Mouse (Mus musculus): ENCODE measurements around the gene Cbx5. TPM values are rescaled to one million over a fixed set of nuclear protein-coding genes. Genes with fewer than 3 reads are reported as not detected.
"Not testable (repeated sequence)": the region's sequence is repeated elsewhere in the genome, so short reads cannot be mapped to it uniquely, and the experiment has no call there.

Gene Cbx5
- total RNA-seq (2021) (10 to 100 TPM; 76.3 to 80.2 TPM), polyA plus RNA-seq (2012; rRNA removed) (4.4 and 4.7 TPM in 2 replicates)
- long read RNA-seq, full-length matches to known transcripts, result 10 of 17 reads
- long read RNA-seq, partial matches to known transcripts, result 0 of 17 reads
- long read RNA-seq, other reads (novel, unspliced or antisense), result 7 of 17 reads

DNA sequence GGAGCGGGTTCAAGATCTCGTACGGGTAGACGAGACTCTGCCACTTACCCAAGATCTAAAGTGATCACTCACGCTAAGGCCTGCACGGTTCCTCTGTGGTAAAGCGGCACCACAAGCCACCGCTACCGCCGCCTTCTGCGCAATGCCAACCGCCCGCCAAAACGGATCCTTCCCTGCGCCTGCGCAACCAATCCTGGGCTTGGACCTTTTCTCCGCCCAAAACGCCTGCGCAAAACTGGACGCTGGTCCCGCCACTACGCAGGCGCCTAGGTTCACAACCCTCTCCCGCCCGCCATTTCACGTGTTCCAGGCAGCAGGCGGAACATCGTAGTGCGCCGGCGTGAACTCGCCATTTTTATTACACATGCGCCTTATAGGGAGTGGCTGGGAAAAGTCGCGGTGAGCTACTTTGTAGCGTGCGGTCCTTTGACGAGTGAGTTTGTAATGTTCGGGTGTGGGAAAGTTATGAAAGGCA, at the start of gene Cbx5:
Gene Cbx5 (minus strand): TSS at position 132 of the 475 bp plus-strand sequence.
- peak; percentile 99 for DNase-seq

DNA sequence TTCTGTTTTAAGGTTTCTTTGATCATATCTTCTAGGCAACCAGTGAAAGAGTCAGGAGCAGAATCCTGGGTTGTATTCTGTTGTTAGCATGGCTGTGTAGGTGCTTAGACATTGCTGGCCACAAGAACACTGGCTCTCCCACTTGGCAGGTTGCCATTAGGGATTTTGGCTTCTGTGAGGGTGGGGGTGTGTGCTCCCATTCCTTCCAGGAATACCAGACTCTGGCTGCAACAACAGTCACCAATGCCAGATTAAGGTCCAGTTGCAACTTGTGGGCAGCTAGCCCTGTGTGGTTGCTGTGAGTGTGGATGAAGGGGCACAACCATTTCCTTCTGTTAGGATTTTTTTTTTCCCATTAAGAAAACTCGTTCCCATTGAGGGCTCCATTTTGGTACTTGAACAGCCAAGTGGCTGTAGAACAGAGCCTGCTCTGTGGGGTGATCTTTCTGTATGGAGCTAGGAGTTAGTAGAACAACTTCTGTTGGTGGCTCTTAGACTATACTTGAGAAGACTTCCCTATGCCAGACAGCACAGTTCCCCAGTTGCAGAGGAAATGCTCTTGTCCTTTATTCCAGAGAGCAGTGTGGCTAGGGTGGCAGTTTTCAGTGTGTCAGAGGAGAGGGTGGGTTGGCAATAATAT, 46.3 kb upstream of the Cbx5 start:
- no peak for DNase-seq

DNA sequence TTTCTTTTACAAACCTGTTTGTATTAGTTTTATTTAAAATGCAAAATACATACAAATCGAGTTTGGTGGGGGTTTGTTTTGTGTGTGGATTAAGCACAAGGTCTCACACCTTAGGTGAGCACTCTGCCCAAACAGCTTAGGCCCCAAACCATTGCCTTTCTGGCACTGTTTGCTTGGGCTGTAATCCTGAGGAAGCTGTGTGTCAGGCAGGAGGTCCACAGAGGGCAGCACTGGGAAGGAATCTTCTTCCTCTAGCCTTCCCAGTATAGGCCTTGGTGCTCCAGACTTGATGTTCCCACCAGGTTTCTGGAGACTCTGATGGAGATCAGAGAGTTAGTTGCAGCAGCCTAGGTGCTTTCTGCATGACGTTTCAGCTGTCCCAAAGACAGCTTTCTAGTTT, 45.0 kb upstream of the Cbx5 start:
- DNase-seq, result peak; percentile 56

DNA sequence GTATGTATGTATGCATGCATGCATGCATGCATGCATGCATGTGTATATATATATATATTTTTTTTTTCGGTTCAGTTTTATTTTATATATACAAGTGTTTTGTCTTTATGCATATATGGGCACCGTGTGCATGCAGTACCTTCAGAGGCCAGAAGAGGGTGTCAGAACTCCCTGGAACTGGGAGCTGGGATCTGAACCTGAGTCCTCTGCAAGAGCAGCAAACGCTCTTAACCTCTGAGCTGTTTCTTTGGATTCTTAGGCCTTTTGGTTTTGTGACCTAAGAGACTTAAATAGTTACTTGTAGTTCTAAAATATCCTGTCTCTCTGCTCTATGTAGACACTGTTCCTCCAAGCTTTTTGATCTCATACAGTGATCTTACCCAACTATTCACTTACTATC, 44.5 kb upstream of the Cbx5 start:
- peak; percentile 64 for DNase-seq

DNA sequence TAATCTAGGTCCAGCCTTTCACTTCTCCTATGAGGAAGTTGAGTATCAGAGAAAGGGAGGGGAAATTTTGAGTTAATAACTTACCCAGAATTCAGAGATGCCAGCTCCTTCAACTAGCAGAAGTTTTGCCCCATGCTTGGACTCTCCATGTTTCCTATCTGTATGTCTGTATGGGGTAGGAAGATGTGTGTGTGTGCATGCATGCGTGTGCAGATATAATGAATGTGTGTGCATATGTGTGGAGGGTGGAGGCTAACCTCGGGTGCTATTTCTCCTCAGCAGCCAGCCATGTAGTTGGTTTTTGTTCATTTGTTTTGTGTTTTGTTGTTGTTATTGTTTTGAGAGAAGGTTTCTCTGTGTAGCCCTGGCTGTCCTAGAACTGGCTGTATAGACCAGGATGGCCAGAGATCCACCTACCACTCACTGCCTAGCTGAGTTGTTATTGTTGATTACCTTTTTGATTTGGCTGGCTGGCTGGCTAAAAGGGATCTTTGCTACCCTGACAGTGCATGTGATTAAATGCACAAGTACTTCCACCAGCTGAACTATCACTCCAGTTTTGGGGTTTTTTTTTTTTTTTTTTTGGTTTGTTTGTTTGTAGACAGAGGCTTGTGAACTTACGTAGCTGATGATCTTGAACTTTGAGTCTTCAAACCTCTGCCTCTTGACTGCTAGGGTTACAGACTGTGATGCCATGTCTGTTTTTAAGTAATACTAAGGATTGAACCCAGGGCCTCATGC, 42.0 kb upstream of the Cbx5 start:
- DNase-seq, result no peak

DNA sequence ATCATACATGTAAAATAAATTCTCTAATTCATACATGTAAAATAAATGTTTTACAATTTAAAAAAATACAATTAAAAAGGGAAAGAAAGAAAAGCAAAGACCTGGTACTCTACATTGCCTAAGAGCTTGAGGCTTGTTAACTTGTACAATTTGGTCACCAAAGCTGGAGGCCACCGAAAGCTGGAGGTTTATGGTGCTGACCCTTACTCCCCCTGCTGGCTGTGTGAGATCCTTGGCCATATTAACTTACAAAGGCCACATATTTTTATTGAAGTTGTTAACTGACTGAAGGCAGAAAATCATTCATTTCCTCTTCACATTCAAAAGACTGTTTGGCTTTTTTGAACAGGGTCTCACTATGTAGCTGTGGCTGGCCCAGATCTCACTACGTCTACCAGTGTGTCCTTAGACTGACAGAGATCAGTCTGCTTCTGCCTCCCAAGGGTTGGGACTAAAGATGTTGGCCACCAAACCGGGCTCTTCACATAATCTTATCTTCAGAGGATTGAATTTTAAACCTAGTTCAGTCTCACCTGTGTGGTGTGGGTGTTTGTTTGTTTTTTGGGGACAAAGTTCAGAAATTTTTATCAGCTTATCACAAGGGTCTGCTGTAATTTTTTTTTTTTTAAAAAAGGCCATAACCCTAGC, 41.3 kb upstream of the Cbx5 start:
- DNase-seq, result no peak

DNA sequence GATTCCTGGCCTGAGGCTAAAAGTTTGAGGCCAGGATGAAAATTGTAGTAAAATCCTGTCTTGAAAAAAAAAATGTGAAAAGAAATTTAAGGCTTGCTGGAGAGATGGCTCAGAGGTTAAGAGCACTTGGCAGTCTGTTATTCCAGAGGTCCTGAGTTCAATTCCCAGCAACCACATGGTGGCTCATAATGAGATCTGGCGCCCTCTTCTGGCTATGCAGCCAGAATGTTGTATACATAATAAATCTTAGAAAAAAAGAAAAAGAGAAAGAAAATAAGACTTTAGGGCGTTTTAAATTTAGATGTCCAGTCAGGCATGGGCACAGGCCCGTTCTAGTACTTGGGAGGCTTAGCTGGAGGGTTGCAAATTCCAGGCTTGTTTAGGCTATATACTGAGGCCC, 40.1 kb upstream of the Cbx5 start:
- DNase-seq, result no peak

DNA sequence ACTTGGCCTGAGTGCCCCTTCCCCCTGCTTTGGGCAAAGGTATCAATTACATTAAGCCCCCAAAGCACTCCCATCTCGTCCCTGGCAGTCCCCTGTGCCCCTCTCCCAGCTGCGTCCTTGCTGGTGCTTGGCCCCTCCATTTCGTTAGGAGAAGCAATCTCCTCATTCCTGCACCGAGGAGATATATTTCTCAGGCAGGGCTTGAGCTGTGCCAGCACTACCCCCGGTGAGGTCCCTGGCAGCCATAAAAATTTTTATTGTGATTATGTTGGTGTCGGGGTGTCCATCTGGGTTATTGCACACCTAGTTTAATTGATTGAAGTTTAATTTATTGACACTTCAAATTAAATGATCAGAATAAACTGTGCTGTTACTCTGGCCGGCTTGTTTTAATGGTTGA, 38.3 kb upstream of the Cbx5 start:
- DNase-seq, result no peak

DNA sequence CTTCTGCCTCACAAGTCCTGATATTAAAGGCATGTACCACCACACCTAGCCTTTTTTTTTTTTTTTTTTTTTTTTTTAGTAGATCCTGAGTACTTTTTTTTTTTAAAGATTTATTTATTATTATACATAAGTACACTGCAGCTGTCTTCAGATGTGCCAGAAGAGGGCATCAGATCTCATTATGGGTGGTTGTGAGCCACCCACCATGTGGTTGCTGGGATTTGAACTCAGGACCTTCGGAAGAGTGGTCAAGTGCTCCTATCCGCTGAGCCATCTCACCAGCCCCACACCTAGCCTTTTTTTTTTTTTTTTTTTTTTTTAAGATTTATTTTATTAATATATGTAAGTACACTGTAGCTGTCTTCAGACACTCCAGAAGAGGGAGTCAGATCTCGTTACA, 36.3 kb upstream of the Cbx5 start:
- DNase-seq, result not testable (repeated sequence)

DNA sequence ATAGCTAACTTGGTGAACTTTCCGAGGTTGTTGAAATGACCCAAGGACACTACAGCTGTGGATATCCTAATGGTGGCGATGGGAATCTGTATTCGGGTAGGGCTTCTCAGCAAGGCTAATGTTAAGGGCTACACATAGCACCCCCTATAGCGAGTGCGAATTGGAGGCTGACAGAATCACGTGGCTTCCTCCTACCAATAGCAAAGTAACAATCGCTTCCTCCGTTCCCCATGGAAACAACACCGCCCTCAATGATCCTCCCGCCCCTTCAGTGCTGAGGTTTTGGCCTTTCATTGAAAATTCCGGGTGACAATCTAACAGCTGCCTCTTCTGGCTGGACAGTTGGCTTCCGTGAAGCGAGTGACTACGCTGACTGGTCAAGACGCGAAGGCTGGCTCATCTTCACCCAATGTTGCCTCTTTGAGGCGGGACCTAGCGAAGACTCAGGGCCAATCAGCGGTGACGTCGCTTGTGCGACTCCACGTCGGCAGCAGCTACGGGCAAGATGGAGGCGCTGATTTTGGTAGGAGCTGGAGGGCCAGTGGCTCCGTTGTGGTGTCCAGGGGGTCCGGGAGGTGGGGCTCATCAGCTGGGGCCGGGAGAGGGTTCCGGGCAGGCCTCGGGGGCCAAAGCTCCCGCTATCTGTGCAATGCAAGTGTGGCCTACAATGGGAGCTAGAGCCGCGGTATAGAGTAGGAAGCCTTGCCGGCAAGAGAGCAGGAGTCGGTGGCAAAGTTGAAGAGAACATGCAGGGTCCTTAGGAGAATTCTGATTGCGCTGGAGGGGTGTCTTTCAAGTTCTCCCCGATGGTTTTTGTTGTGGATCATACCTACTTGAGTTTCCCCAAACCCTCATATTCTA, 33.0 kb upstream of the Cbx5 start, which contains the start of gene Copz1:
Gene Copz1 (plus strand): TSS at position 296 of the 861 bp plus-strand sequence.
- peak; percentile 97 for DNase-seq

DNA sequence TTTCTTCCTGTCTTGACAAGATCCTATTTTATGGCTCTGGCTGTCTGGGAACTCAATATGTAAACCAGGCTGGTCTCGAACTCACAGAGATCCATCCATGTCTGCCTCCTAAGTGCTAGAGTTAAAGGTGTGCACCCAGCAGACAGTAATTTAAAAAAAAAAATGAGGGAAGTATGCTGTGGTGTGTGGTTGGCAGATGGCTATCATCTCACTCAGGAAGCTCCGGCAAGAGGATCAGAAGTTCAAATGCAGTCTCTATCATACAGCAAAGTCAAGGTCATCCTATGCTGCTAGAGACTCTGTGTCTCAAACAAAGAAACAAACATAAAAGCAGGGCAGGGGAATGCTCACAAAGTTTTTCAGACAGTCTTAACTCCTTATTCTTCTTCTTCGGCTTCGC, 29.3 kb upstream of the Cbx5 start:
- no peak for DNase-seq

DNA sequence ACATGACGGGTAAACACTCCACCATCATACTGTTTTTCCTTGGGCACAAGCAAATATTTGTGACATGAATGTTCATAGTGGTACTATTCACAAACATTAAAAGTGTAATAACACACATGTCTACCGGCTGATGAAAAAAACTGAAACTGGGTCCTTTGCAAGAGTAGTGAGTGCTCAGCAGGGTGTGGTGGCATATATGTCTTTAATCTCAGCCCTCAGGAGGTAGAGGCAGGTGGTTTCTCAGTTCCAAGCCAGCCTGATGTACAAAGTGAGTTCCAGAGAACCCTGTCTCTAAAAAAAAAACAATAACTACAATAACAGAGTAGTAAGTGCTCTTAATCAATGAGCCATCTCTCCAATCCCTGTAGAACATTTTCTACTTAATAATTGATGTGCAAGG, 25.2 kb upstream of the Cbx5 start:
- DNase-seq, result no peak

DNA sequence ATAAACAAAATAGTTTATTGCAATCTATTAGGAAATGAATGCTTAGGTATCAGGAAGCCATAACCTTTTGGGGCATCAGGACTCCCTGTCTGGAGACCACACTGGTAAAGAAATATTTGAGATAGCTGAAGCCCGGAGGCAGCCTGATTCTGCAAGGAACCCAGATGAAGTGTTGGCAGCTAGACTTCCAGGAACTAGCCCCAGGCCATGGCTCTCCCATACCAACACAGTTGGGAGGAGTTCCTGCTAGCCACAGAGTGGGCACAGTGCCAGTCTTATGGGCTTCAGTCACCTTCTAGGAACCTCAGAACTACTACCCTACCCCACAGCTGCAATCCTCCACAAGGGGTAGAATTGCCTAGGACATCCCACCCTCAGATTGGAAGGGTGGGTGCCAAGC, 20.4 kb upstream of the Cbx5 start:
- no peak for DNase-seq

DNA sequence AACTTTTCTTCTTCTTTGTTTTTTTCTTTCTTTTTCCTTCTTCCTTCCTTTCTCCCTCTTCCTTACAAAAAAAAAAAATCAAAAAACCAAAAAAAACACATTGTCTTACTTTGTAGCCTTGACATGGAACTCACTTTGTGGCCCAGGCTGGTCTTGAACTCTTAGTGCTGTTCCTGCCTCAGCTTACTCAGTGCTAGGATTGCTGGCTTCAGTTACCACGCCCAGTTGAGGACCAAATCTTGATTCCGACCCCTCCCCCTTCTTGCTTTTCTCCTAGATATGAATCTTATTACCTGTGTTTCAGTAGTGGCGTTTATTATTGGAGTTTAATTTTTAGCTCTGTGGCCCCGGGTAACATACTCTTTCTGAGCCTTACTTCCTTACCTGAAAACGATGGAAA, 19.5 kb upstream of the Cbx5 start:
- DNase-seq, result no peak

DNA sequence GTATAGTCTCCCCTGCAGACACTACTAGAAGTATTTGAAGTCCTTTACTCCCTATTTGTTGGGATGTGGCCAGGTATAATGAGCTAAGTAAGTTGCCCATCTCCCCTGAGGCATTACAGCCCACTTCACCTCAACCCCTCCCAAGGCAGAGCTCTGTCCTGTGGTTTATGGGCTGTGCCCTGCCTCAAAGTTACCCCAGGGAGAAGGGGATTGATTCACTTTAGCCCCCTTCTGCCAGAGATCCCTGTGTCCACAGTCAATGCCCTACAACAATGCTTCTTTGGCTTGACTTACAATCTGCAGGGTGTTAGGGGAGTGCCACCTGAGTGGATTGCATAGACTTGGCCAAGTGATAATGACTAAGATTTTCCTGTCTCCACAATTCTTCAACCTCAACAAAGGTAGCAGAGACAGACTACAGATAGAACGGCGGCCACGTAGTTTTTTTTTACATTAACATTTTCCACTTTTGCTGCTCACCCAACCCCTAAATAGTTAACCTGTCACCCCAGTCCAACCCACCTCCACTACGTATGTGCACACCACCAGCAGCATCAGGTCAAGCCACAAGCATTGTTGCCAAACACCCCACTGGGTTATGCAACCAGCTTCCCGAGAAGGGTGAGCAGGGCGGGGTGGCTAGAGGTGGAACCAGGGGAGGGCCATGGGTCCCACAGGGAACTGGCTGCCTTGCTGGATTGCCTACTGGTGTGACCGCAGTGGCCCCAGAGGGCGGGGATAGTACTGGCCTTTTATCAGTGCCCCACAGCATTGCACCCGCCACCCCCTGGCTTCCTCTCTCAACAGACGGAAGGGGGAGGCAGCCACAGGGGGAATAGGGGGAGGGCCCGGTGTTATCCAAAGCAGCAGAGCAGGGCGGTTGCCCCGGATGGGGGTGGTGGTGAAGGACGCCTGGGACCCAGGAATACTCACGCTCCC, 18.4 kb upstream of the Cbx5 start, which contains the start of gene Nfe2:
Gene Nfe2 (minus strand): TSS at position 614 of the 939 bp plus-strand sequence.
- DNase-seq, result peak; percentile 91

DNA sequence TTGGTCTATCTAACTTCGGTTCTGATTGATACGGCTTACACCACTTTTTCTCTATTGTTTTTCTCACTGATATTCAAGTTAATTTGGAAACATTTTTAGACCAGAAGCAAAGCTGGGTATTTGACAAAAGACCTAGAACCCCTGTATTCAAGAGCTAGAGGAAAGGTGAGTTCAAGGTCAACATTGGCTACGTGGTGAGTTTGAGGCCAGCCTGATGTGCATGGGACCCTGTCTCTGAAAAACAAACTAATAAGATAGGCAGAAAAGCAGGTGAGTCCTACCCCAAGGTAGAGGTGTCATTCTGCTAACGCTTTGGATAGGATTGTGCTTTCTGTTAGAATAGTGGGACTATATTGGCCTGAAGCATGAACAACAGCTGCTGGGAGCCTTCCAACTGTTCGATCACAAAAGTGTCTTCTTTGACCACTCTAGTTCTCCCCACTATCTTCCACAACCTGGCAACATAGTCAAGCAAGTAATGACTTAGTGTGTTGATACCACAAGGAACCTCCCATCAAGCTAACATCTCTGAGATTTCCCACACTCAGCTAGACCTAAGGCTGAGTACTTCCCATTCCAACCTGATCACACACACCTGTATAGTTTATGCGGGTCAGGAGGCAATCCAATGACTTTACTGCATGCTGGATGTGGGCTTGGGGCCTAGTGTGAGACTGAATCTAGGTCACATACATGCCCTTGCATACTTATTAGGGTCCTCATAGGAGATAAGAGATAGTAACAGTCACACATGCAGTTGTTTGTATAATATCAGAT, 16.8 kb upstream of the Cbx5 start:
- DNase-seq, result no peak

DNA sequence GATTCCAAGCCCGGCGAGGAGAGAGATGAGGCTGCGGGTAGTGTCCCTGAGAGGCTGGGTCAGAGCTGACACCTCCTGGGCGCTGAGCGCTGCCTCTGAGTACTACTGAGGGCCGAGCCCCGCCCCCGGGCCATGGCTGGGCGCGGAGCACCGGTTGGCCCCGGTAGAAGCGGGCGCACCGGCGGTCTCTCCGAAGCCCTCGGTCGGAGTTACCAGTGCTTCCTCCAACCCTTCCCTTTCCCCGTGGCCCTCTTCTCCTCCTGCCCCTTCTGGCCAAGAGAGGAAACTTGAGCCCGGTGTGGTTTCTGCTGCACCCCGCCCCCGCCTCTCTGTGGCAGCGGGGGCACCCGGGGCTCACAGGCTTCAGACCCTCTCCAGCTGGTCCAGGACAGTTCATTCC, 15.6 kb upstream of the Cbx5 start:
- DNase-seq, result peak; percentile 54

DNA sequence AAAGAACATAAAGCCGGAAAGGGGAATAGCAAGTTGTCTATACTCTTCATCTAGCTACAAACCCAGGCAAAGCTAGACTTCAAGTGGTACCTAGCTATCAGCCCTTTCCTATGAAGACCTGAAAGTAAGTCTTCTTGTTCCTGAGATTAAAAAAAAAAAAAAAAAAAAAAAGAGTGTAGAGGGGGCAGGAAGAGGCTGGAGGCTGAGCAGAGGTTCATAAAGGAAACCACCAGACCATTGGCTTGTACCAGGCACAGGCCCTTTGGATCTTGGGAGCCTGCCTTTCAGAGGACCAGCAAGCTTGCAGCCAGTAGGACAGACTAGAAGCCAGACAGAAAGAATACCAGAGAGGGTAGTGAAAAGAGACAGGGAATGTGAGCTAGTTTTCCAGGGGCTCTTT, 13.7 kb upstream of the Cbx5 start:
- no peak for DNase-seq

DNA sequence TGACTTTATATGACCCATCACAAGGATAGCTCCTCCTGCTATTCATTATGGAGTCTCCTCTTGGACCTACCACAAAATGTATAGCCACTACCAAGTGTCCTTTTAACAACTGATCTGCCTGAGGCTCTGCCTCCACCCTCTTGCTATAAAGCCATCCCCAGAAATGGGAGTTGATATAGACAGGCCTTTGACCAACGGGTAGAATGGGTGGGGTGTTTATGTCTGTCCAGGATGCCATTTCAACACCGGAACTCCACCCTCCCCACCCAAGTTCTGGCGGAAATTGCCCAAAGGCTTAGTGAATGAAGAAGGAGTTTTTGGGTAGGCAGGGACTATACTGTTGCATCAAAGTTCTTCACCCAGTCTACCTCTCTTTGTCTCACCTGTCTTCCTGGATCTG, 13.0 kb upstream of the Cbx5 start:
- DNase-seq, result no peak

DNA sequence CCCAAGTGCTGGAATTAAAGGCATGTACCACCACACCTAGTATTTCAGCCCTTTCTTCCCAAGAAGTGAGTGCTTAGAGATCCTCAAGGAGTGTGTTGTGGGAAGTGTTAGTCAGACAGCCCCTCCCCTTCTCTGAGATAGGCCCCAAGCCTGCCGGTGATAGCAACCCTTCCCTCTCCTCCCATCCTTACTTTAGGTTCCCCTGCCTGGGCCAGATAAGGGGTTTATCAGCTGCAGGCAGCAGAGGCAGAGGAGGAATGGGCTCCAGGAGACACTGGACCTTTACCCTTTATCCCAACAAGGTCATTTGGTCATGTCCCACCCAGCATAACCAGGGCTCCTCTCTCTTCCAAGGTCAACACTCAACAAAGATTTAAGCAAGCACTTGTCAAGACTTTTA, 12.0 kb upstream of the Cbx5 start:
- no peak for DNase-seq

Measured in adrenal gland, adult 2 months (tissue).